Comparison of ENCODE assay signal across 15 mouse cellular contexts in the genomic region with DNA sequence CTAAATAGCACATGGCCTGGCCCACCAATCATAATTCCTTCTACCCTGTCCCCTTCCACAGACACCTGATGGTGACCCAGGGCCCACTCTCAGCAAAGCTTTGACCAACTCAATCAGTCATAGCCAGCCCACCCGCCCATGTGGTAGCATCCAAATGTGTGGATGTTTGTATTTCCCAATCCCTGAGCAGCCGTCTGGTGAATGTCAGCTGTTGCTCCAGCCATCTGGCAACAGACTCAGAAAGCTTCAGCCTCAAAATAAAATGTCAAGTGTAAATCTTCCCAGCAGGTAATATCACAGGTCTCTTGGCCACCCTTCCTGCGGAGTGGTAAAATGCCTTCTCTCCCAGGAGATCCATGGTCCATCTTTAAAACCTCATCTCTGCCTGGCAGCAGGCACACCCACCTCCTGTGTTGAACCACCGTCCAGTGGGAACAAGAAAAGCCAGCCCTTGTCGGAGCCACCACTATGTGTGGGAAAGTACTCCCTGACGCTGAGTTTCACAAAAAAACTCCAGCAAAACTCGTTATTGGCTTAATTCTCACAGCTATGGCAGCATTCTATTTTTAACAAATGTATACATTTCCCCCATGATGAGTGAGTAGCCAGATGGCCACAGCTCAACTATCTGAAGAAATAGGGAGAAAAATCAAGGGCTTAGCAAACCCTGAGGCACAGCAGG.
A peak's percentile ranks its signal among the peaks of the same experiment; 100 is the strongest.
DNase-seq lines count a peak whose midpoint lies in the region; ATAC-seq and TF ChIP-seq lines count a peak whose summit lies in the region.
"Had no signal": no experiment of that assay in that cellular context is flagged by ENCODE, and none has a peak within 500 bp of the region (broad histone marks: within the 10 kb centered on the region; RNA-seq: fewer than 3 reads in every experiment).

No protein-coding gene starts in this region.

- H3K27ac ChIP-seq in forebrain, embryonic 13.5 days = no peak overlapping the region
- no peak overlapping the region for H3K27ac ChIP-seq in forebrain, embryonic 10.5 days
- no peak overlapping the region for H3K27ac ChIP-seq in lung, embryonic 14.5 days (ENCODE audit: low read depth)
- H3K27ac ChIP-seq in stomach, embryonic 14.5 days (ENCODE audit: low read length) = no peak overlapping the region; the same call in 1 of the 2 replicates
- H3K27ac ChIP-seq in stomach, postnatal 0 days (replicated peaks) = no peak overlapping the region
- H3K27ac ChIP-seq: heart, adult 2 months; kidney, postnatal 0 days; limb, embryonic 15.5 days; midbrain, embryonic 15.5 days; neural tube, embryonic 12.5 days had no signal

- no peaks in the 10 kb centered on the region for H3K36me3 ChIP-seq in forebrain, embryonic 13.5 days (ENCODE audit: poor library complexity, severe bottlenecking)
- H3K36me3 ChIP-seq in forebrain, embryonic 10.5 days (replicated peaks) = no peaks in the 10 kb centered on the region
- H3K36me3 ChIP-seq in lung, embryonic 14.5 days (ENCODE audit: insufficient read depth) = no peaks in the 10 kb centered on the region
- no peaks in the 10 kb centered on the region for H3K36me3 ChIP-seq in stomach, embryonic 14.5 days (ENCODE audit: control insufficient read depth, insufficient read depth, low read length)
- no peaks in the 10 kb centered on the region for H3K36me3 ChIP-seq in stomach, postnatal 0 days (ENCODE audit: control insufficient read depth, insufficient read depth, low read length)
- H3K36me3 ChIP-seq: limb, embryonic 15.5 days; midbrain, embryonic 15.5 days; neural tube, embryonic 12.5 days had no signal

- no peaks in the 10 kb centered on the region for H3K9me3 ChIP-seq in forebrain, embryonic 13.5 days (replicated peaks)
- H3K9me3 ChIP-seq in forebrain, embryonic 10.5 days = no peaks in the 10 kb centered on the region
- no peaks in the 10 kb centered on the region for H3K9me3 ChIP-seq in lung, embryonic 14.5 days (ENCODE audit: low read depth, low read length)
- no peaks in the 10 kb centered on the region for H3K9me3 ChIP-seq in stomach, embryonic 14.5 days (ENCODE audit: control insufficient read depth, low read depth, low read length)
- H3K9me3 ChIP-seq in stomach, postnatal 0 days (ENCODE audit: control insufficient read depth, low read length) = no peaks in the 10 kb centered on the region
- H3K9me3 ChIP-seq: limb, embryonic 15.5 days; midbrain, embryonic 15.5 days; neural tube, embryonic 12.5 days had no signal

- peaks cover 5% of the 10 kb centered on the region; the same call in 1 of the 2 replicates for H3K4me1 ChIP-seq in forebrain, embryonic 13.5 days
- H3K4me1 ChIP-seq in forebrain, embryonic 10.5 days = peaks cover 8% of the 10 kb centered on the region; the same call in 1 of the 2 replicates
- no peaks in the 10 kb centered on the region for H3K4me1 ChIP-seq in lung, embryonic 14.5 days (ENCODE audit: insufficient read depth)
- peaks cover 9% of the 10 kb centered on the region for H3K4me1 ChIP-seq in stomach, embryonic 14.5 days (ENCODE audit: control insufficient read depth, insufficient read depth, low read length)
- no peaks in the 10 kb centered on the region for H3K4me1 ChIP-seq in stomach, postnatal 0 days (replicated peaks; ENCODE audit: control insufficient read depth, insufficient read depth)
- H3K4me1 ChIP-seq: midbrain, embryonic 15.5 days; neural tube, embryonic 12.5 days had no signal

- ATAC-seq in forebrain, embryonic 13.5 days = peak; percentile 43; the same call in 1 of the 2 replicates
- no peak for ATAC-seq in lung, embryonic 14.5 days (ENCODE audit: insufficient read depth)
- ATAC-seq in stomach, embryonic 14.5 days (ENCODE audit: insufficient number of reproducible peaks, insufficient read depth, low FRiP score, low read depth) = 0 out of 2 replicates have a peak, but pooled peaks have one; percentile 30
- ATAC-seq in stomach, postnatal 0 days (ENCODE audit: low FRiP score, low TSS enrichment) = no peak
- ATAC-seq: midbrain, embryonic 15.5 days had no signal

- no peak overlapping the region for H3K4me2 ChIP-seq in forebrain, embryonic 13.5 days
- no peak overlapping the region for H3K4me2 ChIP-seq in lung, embryonic 14.5 days
- H3K4me2 ChIP-seq in stomach, embryonic 14.5 days (replicated peaks; ENCODE audit: low read depth, low read length) = no peak overlapping the region
- H3K4me2 ChIP-seq in stomach, postnatal 0 days (replicated peaks; ENCODE audit: low read depth) = no peak overlapping the region
- H3K4me2 ChIP-seq: limb, embryonic 15.5 days; midbrain, embryonic 15.5 days; neural tube, embryonic 12.5 days had no signal

- no peak overlapping the region for H3K4me3 ChIP-seq in forebrain, embryonic 13.5 days
- H3K4me3 ChIP-seq in forebrain, embryonic 10.5 days = no peak overlapping the region
- no peak overlapping the region for H3K4me3 ChIP-seq in lung, embryonic 14.5 days (ENCODE audit: low read depth, low read length)
- no peak overlapping the region for H3K4me3 ChIP-seq in stomach, embryonic 14.5 days (ENCODE audit: low read depth, low read length)
- no peak overlapping the region for H3K4me3 ChIP-seq in stomach, postnatal 0 days (ENCODE audit: low read depth, low read length)
- H3K4me3 ChIP-seq: heart, adult 2 months; limb, embryonic 15.5 days; midbrain, embryonic 15.5 days; neural tube, embryonic 12.5 days had no signal

- no peaks in the 10 kb centered on the region for H3K27me3 ChIP-seq in forebrain, embryonic 13.5 days
- H3K27me3 ChIP-seq in forebrain, embryonic 10.5 days (ENCODE audit: poor library complexity, severe bottlenecking) = no peaks in the 10 kb centered on the region
- H3K27me3 ChIP-seq in lung, embryonic 14.5 days (ENCODE audit: insufficient read depth, low read length) = no peaks in the 10 kb centered on the region
- no peaks in the 10 kb centered on the region for H3K27me3 ChIP-seq in stomach, embryonic 14.5 days (ENCODE audit: control insufficient read depth, insufficient read depth, low read length)
- no peaks in the 10 kb centered on the region for H3K27me3 ChIP-seq in stomach, postnatal 0 days (ENCODE audit: control insufficient read depth, insufficient read depth, low read length)
- H3K27me3 ChIP-seq: limb, embryonic 15.5 days; midbrain, embryonic 15.5 days; neural tube, embryonic 12.5 days had no signal

- no peak for DNase-seq in forebrain, embryonic 10.5 days (ENCODE audit: extremely low spot score, low spot score)
- DNase-seq in lung, embryonic 14.5 days = peak; percentile 40
- no peak for DNase-seq in lung, postnatal 10 days
- no peak for DNase-seq in stomach, postnatal 0 days (ENCODE audit: low spot score)
- no peak for DNase-seq in cerebellum, postnatal 10 days
- no peak for DNase-seq in spleen, postnatal 36 days (ENCODE audit: low spot score in 2 of 2)
- DNase-seq: cerebellum, adult 9-10 months; thymus, postnatal 25 days had no signal

- 67% methylated on average over 7 of the region's 7 CpGs for WGBS in forebrain, embryonic 13.5 days
- WGBS in forebrain, embryonic 10.5 days = 82% methylated on average over 7 of the region's 7 CpGs
- WGBS in lung, embryonic 14.5 days = 44% methylated on average over 7 of the region's 7 CpGs
- 35% methylated on average over 7 of the region's 7 CpGs for WGBS in stomach, embryonic 14.5 days
- WGBS in stomach, postnatal 0 days = 40% methylated on average over 7 of the region's 7 CpGs

- TF ChIP-seq EP300 in stomach, postnatal 0 days (optimal IDR thresholded peaks at IDR 0.05) = no peak

- no peak for TF ChIP-seq CTCF in lung, embryonic 14.5 days (IDR thresholded peaks at IDR 0.05; ENCODE audit: low read depth)
- no peak for TF ChIP-seq CTCF in stomach, postnatal 0 days (IDR thresholded peaks at IDR 0.05; ENCODE audit: low read depth)

- no peak overlapping the region for H3K9ac ChIP-seq in forebrain, embryonic 13.5 days
- H3K9ac ChIP-seq in lung, embryonic 14.5 days = no peak overlapping the region
- H3K9ac ChIP-seq in stomach, embryonic 14.5 days (replicated peaks; ENCODE audit: low read depth, low read length) = no peak overlapping the region
- H3K9ac ChIP-seq in stomach, postnatal 0 days (ENCODE audit: low read length) = no peak overlapping the region
- H3K9ac ChIP-seq: limb, embryonic 15.5 days; midbrain, embryonic 15.5 days; neural tube, embryonic 12.5 days had no signal

Comparison
In these comparisons a context has a peak if more than half of its experiments do, and no peak if none do; other contexts are left out.
1. ATAC-seq: peak in forebrain, embryonic 13.5 days (single experiment) and stomach, embryonic 14.5 days (single experiment); none in lung, embryonic 14.5 days (single experiment) and stomach, postnatal 0 days (single experiment).